Mouse (Mus musculus): ENCODE data around the gene Cxcr4.

Cxcr4 gene

GRCm38 (mm10) chr1:128607423-128607822 is 15.3 kb upstream of the Cxcr4 start:
- TF ChIP-seq GATA4 (IDR thresholded peaks at IDR 0.05; ENCODE audit: insufficient replicate concordance, low read length) = no peak

- TF ChIP-seq GATA4 (IDR thresholded peaks at IDR 0.05; ENCODE audit: insufficient replicate concordance, low read length) = no peak
Observed at GRCm38 (mm10) chr1:128605794-128606193, 13.7 kb upstream of the Cxcr4 start.

GRCm38 (mm10) chr1:128602688-128603385 is 10.7 kb upstream of the Cxcr4 start:
- no peak for TF ChIP-seq GATA4 (IDR thresholded peaks at IDR 0.05; ENCODE audit: insufficient replicate concordance, low read length)

- TF ChIP-seq GATA4 (IDR thresholded peaks at IDR 0.05; ENCODE audit: insufficient replicate concordance, low read length) = no peak
Observed at GRCm38 (mm10) chr1:128602018-128602687, 10.1 kb upstream of the Cxcr4 start.

- TF ChIP-seq GATA4 (IDR thresholded peaks at IDR 0.05; ENCODE audit: insufficient replicate concordance, low read length) = no peak
Observed at GRCm38 (mm10) chr1:128601307-128601706, 9.2 kb upstream of the Cxcr4 start.

- TF ChIP-seq GATA4 (IDR thresholded peaks at IDR 0.05; ENCODE audit: insufficient replicate concordance, low read length) = no peak
Observed at GRCm38 (mm10) chr1:128600549-128600948, 8.5 kb upstream of the Cxcr4 start.

- no peak for TF ChIP-seq GATA4 (IDR thresholded peaks at IDR 0.05; ENCODE audit: insufficient replicate concordance, low read length)
Observed at GRCm38 (mm10) chr1:128597209-128597782, 5.2 kb upstream of the Cxcr4 start.

- TF ChIP-seq GATA4 (IDR thresholded peaks at IDR 0.05; ENCODE audit: insufficient replicate concordance, low read length) = no peak
Observed at GRCm38 (mm10) chr1:128595528-128595927, 3.4 kb upstream of the Cxcr4 start.

GRCm38 (mm10) chr1:128595105-128595420 is 3.0 kb upstream of the Cxcr4 start:
- no peak for TF ChIP-seq GATA4 (IDR thresholded peaks at IDR 0.05; ENCODE audit: insufficient replicate concordance, low read length)

GRCm38 (mm10) chr1:128594353-128595104 is 2.4 kb upstream of the Cxcr4 start:
- TF ChIP-seq GATA4 (IDR thresholded peaks at IDR 0.05; ENCODE audit: insufficient replicate concordance, low read length) = no peak

- TF ChIP-seq GATA4 (IDR thresholded peaks at IDR 0.05; ENCODE audit: insufficient replicate concordance, low read length) = no peak
Observed at GRCm38 (mm10) chr1:128592961-128593501, 938 bp upstream of the Cxcr4 start.

- no peak for TF ChIP-seq GATA4 (IDR thresholded peaks at IDR 0.05; ENCODE audit: insufficient replicate concordance, low read length)
Observed at GRCm38 (mm10) chr1:128591721-128592210, 327 bp downstream of the Cxcr4 start.

- no peak for TF ChIP-seq GATA4 (IDR thresholded peaks at IDR 0.05; ENCODE audit: insufficient replicate concordance, low read length)
Observed at GRCm38 (mm10) chr1:128590816-128591720, 1.0 kb downstream of the Cxcr4 start.

GRCm38 (mm10) chr1:128590011-128590410 is 2.1 kb downstream of the Cxcr4 start:
- TF ChIP-seq GATA4 (IDR thresholded peaks at IDR 0.05; ENCODE audit: insufficient replicate concordance, low read length) = no peak

All from liver, adult (tissue).